Mouse (Mus musculus) embryonic facial prominence, embryonic 12.5 days (tissue): Measurements from ENCODE around the gene Havcr2. TPM values are rescaled to one million over a fixed set of nuclear protein-coding genes. Genes with fewer than 3 reads are reported as not detected.
"Not testable (repeated sequence)": the region's sequence is repeated elsewhere in the genome, so short reads cannot be mapped to it uniquely, and the experiment has no call there.

Experiments
- ATAC-seq: fragments of 200-750 bp; cut with Nextera tagmentation; 2 replicates; pipeline ENCODE4 v1.8.0; 2017; ENCODE audit not compliant: insufficient number of reproducible peaks, insufficient read depth, low FRiP score, low TSS enrichment
- H3K27ac ChIP-seq: fragments of 300-500 bp; sonication (generic); 2 replicates; pipeline ENCODE4 v1.5.1; 2016; ENCODE audit warnings: mild to moderate bottlenecking
- H3K27me3 ChIP-seq: fragments of 300-500 bp; sonication (generic); 2 replicates; pipeline ENCODE4 v1.6.1; 2016; ENCODE audit warnings: mild to moderate bottlenecking, moderate library complexity
- H3K36me3 ChIP-seq: fragments of 300-500 bp; sonication (generic); 2 replicates; pipeline ENCODE4 v1.6.1; 2016; ENCODE audit warnings: mild to moderate bottlenecking
- H3K4me1 ChIP-seq: fragments of 300-500 bp; sonication (generic); 2 replicates; pipeline ENCODE4 v1.6.1; 2016
- H3K4me2 ChIP-seq: fragments of 300-500 bp; sonication (generic); replicated peaks from 2 replicates; pipeline ENCODE4 v1.6.1; 2016; ENCODE audit warnings: mild to moderate bottlenecking, moderate library complexity
- H3K4me3 ChIP-seq: fragments of 300-500 bp; sonication (generic); 2 replicates; pipeline ENCODE4 v1.5.1; 2016; ENCODE audit warnings: mild to moderate bottlenecking
- H3K9ac ChIP-seq: fragments of 300-500 bp; sonication (generic); 2 replicates; pipeline ENCODE4 v1.6.1; 2016; ENCODE audit warnings: mild to moderate bottlenecking, moderate library complexity
- H3K9me3 ChIP-seq: fragments of 300-500 bp; sonication (generic); 2 replicates; pipeline ENCODE4 v1.6.1; 2016; ENCODE audit warnings: mild to moderate bottlenecking, moderate library complexity
- WGBS: fragments of 180-500 bp; shearing (Covaris S2); methylation state at CpG from one replicate; pipeline ENCODE4 v1.1.7; 2016; 5-methylcytosine and 5-hydroxymethylcytosine counted together
- polyA plus RNA-seq: library from polyadenylated mRNA; unstranded; fragments of >200 nt; fragmentation: Nextera tagmentation; extraction: Ambion mirVana; gene quantifications from 2 replicates; pipeline ENCODE4 v1.2.1, GENCODE M21; 2016

The Havcr2 gene
- 0.10 TPM in 1 of 2 replicates, not detected in the other for polyA plus RNA-seq

DNA sequence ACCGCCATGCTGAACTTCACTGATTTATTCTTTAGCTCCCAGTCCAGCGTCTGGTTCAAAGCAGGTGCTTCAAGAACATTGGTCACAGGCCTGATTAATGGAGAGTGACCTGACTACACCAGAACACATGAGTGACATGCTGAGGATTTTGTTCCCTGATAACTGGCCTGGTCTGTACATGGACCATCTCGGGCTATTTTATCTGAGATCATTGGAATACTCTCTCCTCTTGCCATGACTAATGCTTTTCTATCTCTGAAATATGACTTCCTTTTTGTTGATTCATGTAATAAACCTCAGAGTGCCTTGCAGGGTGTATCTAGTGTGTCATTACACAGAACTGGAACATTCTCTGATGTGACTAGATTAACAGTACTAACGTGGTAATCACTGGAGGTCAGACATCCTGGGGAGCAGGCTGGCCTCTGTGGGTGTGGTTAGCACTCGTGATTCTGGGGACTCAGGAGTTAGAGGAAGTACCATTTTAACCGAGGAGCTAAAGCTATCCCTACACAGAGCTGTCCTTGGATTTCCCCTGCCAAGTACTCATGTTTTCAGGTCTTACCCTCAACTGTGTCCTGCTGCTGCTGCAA, at the start of gene Havcr2:
TSS of gene Havcr2 (plus strand) at position 483 of the 593 bp plus-strand sequence.
- Histone ChIP-seq H3K9me3 (no peaks in the 10 kb centered on the region), H3K27me3 (no peaks in the 10 kb centered on the region), H3K36me3 (no peaks in the 10 kb centered on the region), H3K27ac (no peak within 1 kb of the TSS), H3K4me3 (no peak within 1 kb of the TSS), H3K9ac (no peak within 1 kb of the TSS), H3K4me1 (no peaks in the 10 kb centered on the region), H3K4me2 (no peak within 1 kb of the TSS)
- no peak for ATAC-seq
- WGBS = 73% methylated on average over 6 of the region's 6 CpGs

DNA sequence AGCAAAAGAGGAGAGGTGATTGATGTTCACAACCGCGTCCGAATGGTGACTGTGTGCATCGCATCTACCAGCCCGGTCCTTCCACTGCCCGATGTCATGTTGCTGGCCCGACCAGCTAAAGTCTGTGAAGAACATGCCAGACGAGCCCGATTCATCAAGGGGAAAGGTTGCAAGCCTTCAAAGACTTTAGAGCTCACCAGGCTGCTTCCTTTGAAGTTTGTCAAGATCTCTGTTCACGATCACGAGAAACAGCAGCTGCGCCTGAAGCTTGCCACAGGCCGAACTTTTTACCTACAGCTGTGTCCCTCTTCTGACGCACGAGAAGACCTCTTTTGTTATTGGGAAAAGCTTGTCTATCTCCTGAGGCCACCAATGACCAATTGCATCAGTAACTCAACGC, 49.7 kb upstream of the Havcr2 start:
- no peak overlapping the region for H3K9ac ChIP-seq
- no peak overlapping the region for H3K4me2 ChIP-seq
- H3K4me3 ChIP-seq = no peak overlapping the region
- 82% methylated on average over 16 of the region's 16 CpGs for WGBS
- H3K27me3 ChIP-seq = no peaks in the 10 kb centered on the region
- ATAC-seq = no peak
- H3K27ac ChIP-seq = no peak overlapping the region
- no peaks in the 10 kb centered on the region for H3K36me3 ChIP-seq
- H3K4me1 ChIP-seq = no peaks in the 10 kb centered on the region
- no peaks in the 10 kb centered on the region for H3K9me3 ChIP-seq

DNA sequence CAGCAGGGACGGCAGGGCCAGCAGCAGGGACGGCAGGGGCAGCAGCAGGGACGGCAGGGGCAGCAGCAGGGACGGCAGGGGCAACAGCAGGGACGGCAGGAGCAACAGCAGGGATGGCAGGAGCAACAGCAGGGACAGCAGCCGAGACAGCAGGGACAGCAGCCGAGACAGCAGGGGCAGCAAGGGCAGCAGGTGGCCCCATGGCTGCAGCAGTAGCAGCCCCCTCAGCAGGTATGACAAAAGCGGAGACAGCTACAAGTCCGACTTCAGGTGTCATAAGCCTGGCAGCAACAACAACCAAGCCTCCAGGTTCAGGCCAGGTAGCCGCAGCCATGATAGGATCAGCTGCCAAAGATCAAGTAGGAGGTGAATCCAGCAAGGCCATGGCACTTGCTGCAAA, 48.0 kb upstream of the Havcr2 start:
- Histone ChIP-seq H3K4me1 (no peaks in the 10 kb centered on the region), H3K4me3 (no peak overlapping the region), H3K36me3 (no peaks in the 10 kb centered on the region), H3K27me3 (no peaks in the 10 kb centered on the region), H3K27ac (no peak overlapping the region), H3K9me3 (no peaks in the 10 kb centered on the region), H3K4me2 (no peak overlapping the region), H3K9ac (no peak overlapping the region; the same call in 1 of the 2 replicates)
- ATAC-seq = no peak
- 29% methylated on average over 10 of the region's 10 CpGs for WGBS

DNA sequence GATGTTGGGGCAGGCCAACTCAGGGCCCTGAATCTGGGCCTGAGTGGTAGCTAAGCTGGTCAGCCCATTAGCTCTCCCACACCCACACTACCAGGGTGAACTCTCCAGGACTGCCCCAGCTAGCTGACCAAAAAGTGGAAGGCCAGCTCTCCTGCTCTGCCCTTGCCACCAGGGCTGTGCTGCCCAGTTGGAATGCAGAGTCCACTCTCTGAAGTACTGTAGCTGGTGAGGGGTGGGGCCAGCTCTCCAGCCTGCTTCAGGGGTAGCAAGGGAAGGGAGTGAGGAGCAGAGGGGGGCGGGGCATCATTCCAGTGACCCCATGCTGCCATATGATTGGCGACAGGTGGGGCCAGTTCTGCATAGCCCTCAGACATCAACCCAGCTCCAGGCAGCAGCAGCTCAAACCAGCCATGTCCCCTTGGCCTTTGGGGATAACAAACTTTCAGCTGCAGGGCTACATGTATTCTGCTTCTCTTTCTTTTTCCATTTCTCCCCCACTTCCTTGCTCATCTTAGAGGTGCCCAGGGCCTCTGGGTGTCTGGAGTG, 44.6 kb upstream of the Havcr2 start:
- H3K27ac ChIP-seq = no peak overlapping the region
- no peak for ATAC-seq
- no peaks in the 10 kb centered on the region for H3K27me3 ChIP-seq
- no peak overlapping the region for H3K9ac ChIP-seq
- H3K4me2 ChIP-seq = no peak overlapping the region
- no peaks in the 10 kb centered on the region for H3K9me3 ChIP-seq
- 38% methylated on average over 2 of the region's 2 CpGs for WGBS
- no peak overlapping the region for H3K4me3 ChIP-seq
- H3K36me3 ChIP-seq = no peaks in the 10 kb centered on the region
- H3K4me1 ChIP-seq = no peaks in the 10 kb centered on the region

DNA sequence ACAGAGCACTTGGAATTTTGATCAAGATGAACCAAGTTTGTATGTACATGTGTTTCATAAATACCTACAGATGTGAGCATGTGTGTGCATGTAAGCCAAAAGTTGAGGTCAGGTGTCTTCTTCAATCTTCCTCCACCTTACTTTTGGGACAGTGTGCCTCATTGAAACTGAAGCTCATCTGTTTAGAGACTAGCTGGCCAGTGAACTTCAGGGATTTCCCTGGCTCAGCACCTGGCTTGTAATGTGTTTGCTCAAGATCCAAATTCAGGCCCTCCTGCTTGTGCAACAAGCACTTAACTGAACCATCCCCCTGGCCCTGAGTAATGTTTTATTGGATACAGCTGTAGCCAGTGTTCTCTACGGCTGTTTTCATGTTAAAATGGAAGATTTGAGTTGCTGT, 36.3 kb upstream of the Havcr2 start:
- no peak for ATAC-seq
- Histone ChIP-seq H3K4me3 (no peak overlapping the region), H3K27me3 (no peaks in the 10 kb centered on the region), H3K27ac (no peak overlapping the region), H3K9ac (no peak overlapping the region), H3K9me3 (no peaks in the 10 kb centered on the region), H3K36me3 (no peaks in the 10 kb centered on the region), H3K4me2 (no peak overlapping the region), H3K4me1 (no peaks in the 10 kb centered on the region)
- WGBS = 31% methylated on average over 1 of the region's 1 CpGs

DNA sequence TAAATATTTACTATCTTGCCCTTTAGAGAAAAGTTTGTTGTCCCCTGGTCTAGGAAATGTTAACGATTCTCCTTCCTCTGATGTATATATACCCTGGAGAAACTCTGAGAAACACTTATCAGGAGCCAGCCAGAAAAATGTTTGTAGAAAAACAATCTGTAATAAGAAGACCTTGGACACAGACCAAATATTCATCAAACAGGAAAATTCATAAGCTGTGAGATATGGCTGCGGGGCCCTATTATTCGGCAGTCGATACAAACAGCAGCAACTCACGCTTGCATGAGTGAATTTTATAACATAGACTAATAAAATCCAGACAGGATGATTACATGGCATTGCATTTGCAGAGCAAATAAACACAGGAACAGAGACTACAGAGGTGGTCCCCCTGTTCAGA, 35.9 kb upstream of the Havcr2 start:
- ATAC-seq = no peak
- WGBS = 67% methylated on average over 5 of the region's 5 CpGs

DNA sequence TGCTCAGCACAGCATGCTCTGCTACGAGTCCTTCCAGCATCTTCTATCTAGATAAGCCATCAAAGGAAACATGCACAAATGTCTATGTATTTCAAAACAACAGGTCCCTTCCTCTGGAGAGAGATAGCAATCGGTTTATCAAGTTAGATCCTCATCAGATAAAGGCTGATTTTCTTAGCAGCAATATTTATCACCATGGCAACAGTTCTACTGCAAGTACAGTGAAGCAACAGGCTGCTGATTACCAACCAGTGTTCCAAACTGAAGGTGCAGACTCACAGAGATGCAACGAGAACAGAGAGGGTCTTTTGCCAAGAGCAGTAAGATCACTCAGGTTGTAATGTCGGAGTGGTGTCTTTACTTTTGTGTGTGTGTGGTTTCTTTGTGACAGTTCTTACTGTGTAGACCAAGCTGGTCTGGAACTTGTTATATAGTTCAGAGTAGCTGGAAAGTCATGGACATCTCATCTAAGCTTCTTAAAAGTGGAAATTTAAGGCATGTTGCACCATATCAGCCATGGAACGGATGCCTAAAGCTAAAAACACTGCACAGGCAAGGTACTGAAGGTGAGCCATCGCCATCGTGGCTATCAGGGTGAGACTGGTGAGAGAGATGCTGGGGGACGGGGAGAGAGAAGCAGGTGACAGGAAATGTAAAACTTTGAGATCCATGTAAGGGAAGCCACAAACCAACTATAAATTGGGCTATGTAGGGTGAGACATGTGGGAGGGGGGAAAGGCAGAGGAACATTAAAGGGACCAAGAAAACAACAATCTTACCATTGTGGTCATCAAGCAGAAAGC, 33.4 kb upstream of the Havcr2 start:
- Histone ChIP-seq H3K27ac (no peak overlapping the region), H3K36me3 (no peaks in the 10 kb centered on the region), H3K9ac (no peak overlapping the region), H3K9me3 (no peaks in the 10 kb centered on the region), H3K27me3 (no peaks in the 10 kb centered on the region), H3K4me3 (no peak overlapping the region), H3K4me1 (no peaks in the 10 kb centered on the region), H3K4me2 (no peak overlapping the region)
- no peak for ATAC-seq
- 80% methylated on average over 8 of the region's 8 CpGs for WGBS

More for the DNA sequence above, 35.9 kb upstream of the Havcr2 start:
- no peak overlapping the region for H3K27ac ChIP-seq
- no peak overlapping the region for H3K4me2 ChIP-seq
- no peaks in the 10 kb centered on the region for H3K36me3 ChIP-seq
- H3K9ac ChIP-seq = no peak overlapping the region
- H3K9me3 ChIP-seq = no peaks in the 10 kb centered on the region
- no peaks in the 10 kb centered on the region for H3K27me3 ChIP-seq
- H3K4me1 ChIP-seq = no peaks in the 10 kb centered on the region
- no peak overlapping the region for H3K4me3 ChIP-seq

DNA sequence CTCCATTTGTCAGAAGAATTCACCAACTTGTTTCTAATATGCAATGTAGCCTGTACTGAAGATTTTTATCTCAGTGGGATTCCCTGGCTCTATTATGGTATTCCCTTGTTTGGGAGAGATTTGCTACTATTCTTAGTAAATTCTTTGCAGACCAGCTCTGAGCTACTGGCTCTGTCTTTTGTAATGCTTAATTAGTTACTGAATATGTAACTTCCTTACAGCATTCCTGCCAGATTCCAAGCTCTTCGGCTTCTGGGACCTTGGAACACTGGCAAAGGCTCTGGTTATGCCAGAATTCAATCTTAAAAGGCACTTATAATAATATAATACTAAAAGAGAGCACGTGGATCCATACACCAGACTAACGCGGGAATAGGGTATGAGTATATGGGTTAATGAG, 26.6 kb upstream of the Havcr2 start:
- H3K27ac ChIP-seq, H3K9ac ChIP-seq, ATAC-seq, H3K9me3 ChIP-seq, H3K36me3 ChIP-seq, H3K4me2 ChIP-seq, H3K4me1 ChIP-seq, H3K4me3 ChIP-seq, H3K27me3 ChIP-seq: not testable (repeated sequence)
- WGBS = 41% methylated on average over 4 of the region's 4 CpGs

DNA sequence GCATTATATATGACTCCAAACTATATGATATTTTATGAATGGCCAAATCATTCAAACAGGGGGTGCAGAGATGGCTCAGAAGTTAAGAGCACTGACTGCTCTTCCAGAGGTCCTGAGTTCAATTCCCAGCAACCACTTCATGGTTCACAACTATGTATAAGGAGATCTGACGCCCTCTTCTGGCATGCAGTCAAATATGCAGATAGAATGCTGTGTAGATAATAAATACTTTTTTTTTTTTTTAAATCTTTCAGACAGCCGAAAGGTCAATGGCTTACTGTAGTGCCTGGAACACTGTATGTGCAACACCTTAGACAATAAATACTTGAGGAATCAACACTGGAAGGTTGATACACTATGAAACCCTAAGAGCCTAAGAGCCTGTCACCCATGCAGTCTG, 24.6 kb upstream of the Havcr2 start:
- 86% methylated on average over 2 of the region's 2 CpGs for WGBS
- Histone ChIP-seq H3K27me3 (no peaks in the 10 kb centered on the region), H3K9me3 (no peaks in the 10 kb centered on the region), H3K4me2 (no peak overlapping the region), H3K27ac (no peak overlapping the region), H3K4me1 (no peaks in the 10 kb centered on the region), H3K36me3 (no peaks in the 10 kb centered on the region), H3K4me3 (no peak overlapping the region), H3K9ac (no peak overlapping the region)
- no peak for ATAC-seq

DNA sequence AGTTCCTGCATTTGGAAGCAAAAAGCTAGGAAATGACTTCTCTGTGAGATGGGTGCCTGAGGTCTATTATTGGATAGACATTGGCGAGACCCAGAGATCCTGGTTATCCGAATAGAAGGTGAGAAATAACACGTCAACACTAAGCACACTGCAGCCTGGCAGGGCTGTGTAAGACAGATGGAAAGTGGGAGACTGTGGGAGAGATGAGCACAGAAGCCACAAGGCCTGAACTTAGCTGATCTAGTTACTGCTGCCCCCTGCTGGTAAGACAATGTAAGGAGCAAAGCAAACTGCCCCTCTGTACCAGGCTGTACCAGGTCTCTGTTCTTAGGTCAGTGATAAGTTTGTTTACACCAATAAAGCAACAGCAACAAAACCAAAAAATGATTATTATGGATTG, 23.6 kb upstream of the Havcr2 start:
- no peak overlapping the region for H3K4me3 ChIP-seq
- no peak overlapping the region for H3K4me2 ChIP-seq
- no peak overlapping the region for H3K9ac ChIP-seq
- no peaks in the 10 kb centered on the region for H3K9me3 ChIP-seq
- ATAC-seq = 0 out of 2 replicates have a peak, but pooled peaks have one; percentile 75
- 18% methylated on average over 3 of the region's 3 CpGs for WGBS
- H3K27ac ChIP-seq = no peak overlapping the region
- H3K4me1 ChIP-seq = no peaks in the 10 kb centered on the region
- no peaks in the 10 kb centered on the region for H3K27me3 ChIP-seq
- H3K36me3 ChIP-seq = no peaks in the 10 kb centered on the region

DNA sequence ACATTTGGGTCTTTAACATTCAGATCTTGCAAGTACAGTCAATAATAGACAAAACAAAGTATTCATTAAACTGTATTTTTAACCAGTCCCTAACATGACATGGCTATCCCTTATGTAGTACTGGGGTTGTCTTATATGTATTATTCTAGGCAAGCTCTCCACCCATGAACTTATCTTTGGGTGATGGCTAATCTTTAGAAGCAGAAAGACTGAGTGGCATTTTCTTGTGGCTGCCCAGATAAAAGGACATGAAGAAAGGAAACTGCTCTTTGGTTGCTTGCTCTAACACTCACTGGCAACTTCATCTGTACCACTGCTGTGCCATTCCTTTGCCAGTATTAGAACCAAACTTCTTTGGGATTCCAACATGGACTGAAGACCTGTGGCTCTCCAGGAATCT, 19.4 kb upstream of the Havcr2 start:
- H3K9ac ChIP-seq = no peak overlapping the region
- no peaks in the 10 kb centered on the region for H3K27me3 ChIP-seq
- H3K4me3 ChIP-seq = no peak overlapping the region
- no peak for ATAC-seq
- H3K4me2 ChIP-seq = no peak overlapping the region
- H3K9me3 ChIP-seq = no peaks in the 10 kb centered on the region
- no peaks in the 10 kb centered on the region for H3K4me1 ChIP-seq
- no peak overlapping the region for H3K27ac ChIP-seq
- peaks cover 7% of the 10 kb centered on the region for H3K36me3 ChIP-seq
